Mouse (Mus musculus) embryonic facial prominence, embryonic 14.5 days (tissue): ENCODE data around the gene Pla2g4b. TPM values are rescaled to one million over a fixed set of nuclear protein-coding genes. Genes with fewer than 3 reads are reported as not detected.
A peak's percentile ranks its signal among the peaks of the same experiment; 100 is the strongest.

Experiments
- ATAC-seq: fragments of 200-750 bp; cut with Nextera tagmentation; 2 replicates; pipeline ENCODE4 v1.8.0; 2017; ENCODE audit warnings: low read depth, moderate number of reproducible peaks, moderate TSS enrichment
- DNase-seq: peaks from one replicate; pipeline ENCODE4 v3.0.0-alpha.2; 2015; ENCODE audit warnings: low spot score
- H3K27ac ChIP-seq: fragments of 300-500 bp; sonication (generic); replicated peaks from 2 replicates; pipeline ENCODE4 v1.5.1; 2014; ENCODE audit warnings: low read depth, mild to moderate bottlenecking, low read length, moderate library complexity
- H3K27me3 ChIP-seq: fragments of 300-500 bp; sonication (generic); replicated peaks from 2 replicates; pipeline ENCODE4 v1.6.1; 2014; ENCODE audit warnings: low read length; ENCODE audit not compliant: control insufficient read depth, insufficient read depth
- H3K36me3 ChIP-seq: fragments of 300-500 bp; sonication (generic); 2 replicates; pipeline ENCODE4 v1.6.1; 2014; ENCODE audit warnings: low read length, mixed read lengths; ENCODE audit not compliant: control insufficient read depth, insufficient read depth
- H3K4me1 ChIP-seq: fragments of 300-500 bp; sonication (generic); 2 replicates; pipeline ENCODE4 v1.6.1; 2014; ENCODE audit warnings: antibody characterized with exemption, low read length; ENCODE audit not compliant: control insufficient read depth, insufficient read depth
- H3K4me2 ChIP-seq: fragments of 300-500 bp; sonication (generic); 2 replicates; pipeline ENCODE4 v1.6.1; 2014; ENCODE audit warnings: low read depth, mild to moderate bottlenecking, low read length, moderate library complexity, mixed read lengths
- H3K4me3 ChIP-seq: fragments of 300-500 bp; sonication (generic); 2 replicates; pipeline ENCODE4 v1.5.1; 2014; ENCODE audit warnings: low read depth, mild to moderate bottlenecking, low read length
- H3K9ac ChIP-seq: fragments of 300-500 bp; sonication (generic); 2 replicates; pipeline ENCODE4 v1.6.1; 2014; ENCODE audit warnings: low read depth, mild to moderate bottlenecking, low read length, moderate library complexity, mixed read lengths
- H3K9me3 ChIP-seq: fragments of 300-500 bp; sonication (generic); 2 replicates; pipeline ENCODE4 v1.6.1; 2016; ENCODE audit warnings: low read length; ENCODE audit not compliant: control insufficient read depth
- WGBS: fragments of 180-500 bp; shearing (Covaris S2); extraction: QIAGEN DNeasy Blood & Tissue Kit; methylation state at CpG from one replicate; pipeline ENCODE4 v1.1.7; 2014; 5-methylcytosine and 5-hydroxymethylcytosine counted together
- polyA plus RNA-seq: library from polyadenylated mRNA; unstranded; fragments of >200 nt; fragmentation: Nextera tagmentation; extraction: Ambion mirVana; gene quantifications from 2 replicates; pipeline ENCODE4 v1.2.1, GENCODE M21; 2014

The Pla2g4b gene
- polyA plus RNA-seq, 1 experiment from 2014 or later = 2.1 TPM

DNA sequence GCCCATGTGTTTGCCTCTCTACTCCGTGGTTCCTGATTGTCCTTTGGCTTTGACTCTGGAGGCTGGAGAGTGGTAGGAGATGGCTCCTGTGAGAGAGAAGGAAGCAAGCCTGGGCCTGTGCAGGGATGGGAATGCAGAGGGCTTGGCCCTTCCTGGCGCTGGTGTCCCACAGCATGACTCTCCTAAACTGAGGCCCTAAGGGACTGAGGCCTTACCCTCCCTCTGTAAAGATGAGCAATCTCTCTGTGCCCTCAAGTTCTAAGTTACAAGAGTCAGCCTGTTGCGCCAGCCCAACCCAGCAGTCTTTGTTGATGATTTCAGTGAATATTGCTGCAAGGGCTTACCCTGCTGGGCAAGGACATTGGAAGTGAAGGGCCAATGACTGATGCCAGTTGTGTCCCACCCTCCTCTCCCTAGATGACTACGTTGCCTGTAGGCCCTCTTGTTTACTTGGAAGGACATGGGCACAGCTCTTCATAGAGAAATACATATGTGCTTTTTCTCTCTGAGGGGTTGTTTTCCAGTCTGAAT is 25.5 kb upstream of the Pla2g4b start:
- WGBS = 67% methylated on average over 4 of the region's 4 CpGs
- no peak overlapping the region for H3K9ac ChIP-seq
- H3K4me2 ChIP-seq = no peak overlapping the region
- H3K36me3 ChIP-seq = peaks cover 16% of the 10 kb centered on the region; the same call in 1 of the 2 replicates
- H3K4me1 ChIP-seq = no peaks in the 10 kb centered on the region
- ATAC-seq = no peak
- H3K4me3 ChIP-seq = no peak overlapping the region
- no peak for DNase-seq
- no peaks in the 10 kb centered on the region for H3K27me3 ChIP-seq
- no peaks in the 10 kb centered on the region for H3K9me3 ChIP-seq
- no peak overlapping the region for H3K27ac ChIP-seq

DNA sequence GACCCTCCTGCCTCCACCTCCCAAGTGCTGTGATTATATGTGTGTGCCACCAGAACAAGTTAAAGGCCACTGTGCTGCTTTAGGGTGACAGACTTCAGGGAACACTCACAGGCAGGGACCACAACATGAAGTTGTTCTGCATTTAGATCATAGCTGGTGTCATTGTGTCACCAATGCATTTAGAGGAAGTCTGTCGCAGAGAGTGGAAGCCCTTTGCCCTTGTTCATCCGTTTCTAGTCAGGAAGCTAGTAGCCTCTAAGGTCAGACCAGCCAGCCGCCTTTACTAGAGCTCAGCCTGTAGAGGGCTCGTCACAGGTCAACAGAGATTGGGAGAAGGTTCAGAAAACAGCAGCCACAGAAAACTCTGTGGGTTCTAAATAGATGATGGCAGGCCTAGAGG is 24.5 kb upstream of the Pla2g4b start:
- Histone ChIP-seq H3K36me3 (peaks cover 23% of the 10 kb centered on the region), H3K4me3 (no peak overlapping the region), H3K4me1 (no peaks in the 10 kb centered on the region), H3K9ac (no peak overlapping the region), H3K4me2 (no peak overlapping the region), H3K27ac (no peak overlapping the region), H3K9me3 (no peaks in the 10 kb centered on the region), H3K27me3 (no peaks in the 10 kb centered on the region)
- 45% methylated on average over 4 of the region's 4 CpGs for WGBS
- ATAC-seq (no peak), DNase-seq (peak; percentile 21)

DNA sequence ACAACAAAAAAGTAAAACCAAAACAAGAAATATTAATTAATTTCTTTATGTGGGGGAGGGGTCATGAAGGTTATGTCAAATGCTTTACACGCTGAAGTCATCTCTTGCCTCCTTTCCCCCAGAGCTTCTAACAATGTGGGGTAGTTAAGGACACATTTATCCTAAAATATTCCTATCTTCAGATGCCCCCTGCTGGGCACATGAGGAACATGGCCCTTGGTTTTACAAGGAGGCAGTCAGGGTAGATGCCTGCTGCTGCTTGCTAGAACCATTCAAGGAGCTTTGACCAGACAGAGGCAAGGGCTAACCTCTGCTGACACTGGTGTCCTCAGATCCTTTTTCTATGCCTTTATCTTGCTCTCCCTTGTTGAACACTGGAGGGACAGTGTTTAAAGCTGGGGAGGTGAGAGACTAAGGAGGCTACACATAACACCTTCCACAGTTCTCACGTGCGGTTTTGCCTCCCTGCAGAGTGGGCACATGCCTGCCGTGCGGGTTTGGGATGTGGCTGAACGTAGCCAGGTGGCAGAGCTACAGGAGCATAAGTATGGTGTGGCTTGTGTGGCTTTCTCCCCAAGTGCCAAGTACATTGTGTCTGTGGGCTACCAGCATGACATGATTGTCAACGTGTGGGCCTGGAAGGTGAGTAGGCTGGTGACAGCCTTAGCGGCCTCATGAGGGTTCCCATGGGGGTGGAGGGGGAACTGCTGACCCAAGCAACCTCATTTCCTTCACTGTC is 21.6 kb upstream of the Pla2g4b start:
- H3K27me3 ChIP-seq = no peaks in the 10 kb centered on the region
- no peak overlapping the region for H3K4me2 ChIP-seq
- ATAC-seq (0 out of 2 replicates have a peak, but pooled peaks have one; percentile 22), DNase-seq (peak; percentile 83)
- peaks cover 33% of the 10 kb centered on the region for H3K36me3 ChIP-seq
- H3K9me3 ChIP-seq = no peaks in the 10 kb centered on the region
- H3K9ac ChIP-seq = no peak overlapping the region
- H3K27ac ChIP-seq = no peak overlapping the region
- no peaks in the 10 kb centered on the region for H3K4me1 ChIP-seq
- no peak overlapping the region for H3K4me3 ChIP-seq
- 77% methylated on average over 8 of the region's 8 CpGs for WGBS

DNA sequence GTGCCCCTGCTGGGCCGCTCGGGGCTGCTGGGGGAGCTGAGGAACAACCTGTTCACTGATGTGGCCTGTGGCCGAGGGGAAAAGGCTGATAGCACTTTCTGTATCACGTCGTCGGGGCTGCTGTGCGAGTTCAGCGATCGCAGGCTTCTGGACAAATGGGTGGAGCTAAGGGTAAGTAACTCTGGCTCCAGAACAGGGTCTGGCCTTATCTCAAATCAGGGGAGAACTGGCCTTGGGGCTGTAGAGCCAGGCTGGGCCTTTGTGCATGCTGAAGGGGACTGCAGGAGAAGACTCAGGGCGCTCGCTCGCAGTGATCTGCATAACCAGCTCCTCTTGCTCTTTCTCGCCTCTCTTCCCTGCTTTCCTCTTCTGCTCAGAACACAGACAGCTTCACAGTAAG is 20.3 kb upstream of the Pla2g4b start:
- no peak for DNase-seq
- Histone ChIP-seq H3K4me3 (no peak overlapping the region), H3K36me3 (peaks cover 46% of the 10 kb centered on the region), H3K4me1 (no peaks in the 10 kb centered on the region), H3K9ac (no peak overlapping the region), H3K9me3 (no peaks in the 10 kb centered on the region), H3K4me2 (no peak overlapping the region), H3K27ac (no peak overlapping the region), H3K27me3 (no peaks in the 10 kb centered on the region)
- WGBS = 82% methylated on average over 13 of the region's 13 CpGs
- no peak for ATAC-seq

DNA sequence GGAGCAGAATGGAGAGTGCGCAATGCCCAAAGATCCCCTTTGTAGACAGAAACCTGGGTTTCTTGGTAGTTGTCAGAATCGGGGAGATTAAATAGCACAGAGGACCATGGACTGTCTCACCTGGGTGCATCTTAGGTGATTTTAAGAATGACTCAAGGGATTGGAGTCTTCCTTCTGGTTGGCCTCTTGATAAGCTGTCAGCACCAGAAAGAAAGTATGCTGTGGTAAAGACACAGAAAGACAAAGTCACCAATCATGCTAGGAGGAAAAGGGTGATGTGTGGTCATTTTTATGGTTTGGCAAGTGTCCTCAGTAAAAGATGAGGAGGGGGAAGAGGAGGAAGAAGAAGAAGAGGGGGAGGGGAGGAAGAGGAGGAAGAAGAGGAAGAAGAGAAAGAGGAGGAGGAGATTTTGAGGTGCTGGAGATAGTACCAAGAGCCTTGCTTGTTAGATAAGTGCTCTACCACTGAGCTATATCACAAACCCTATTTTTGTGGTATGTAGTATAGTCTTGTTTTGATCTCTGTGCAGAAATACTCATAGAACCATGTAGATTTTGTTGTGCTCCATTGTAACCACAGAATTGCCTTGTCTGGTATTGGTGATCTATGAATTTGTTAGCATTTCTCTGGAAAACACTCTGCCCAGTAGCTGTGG is 19.3 kb upstream of the Pla2g4b start:
- no peaks in the 10 kb centered on the region for H3K9me3 ChIP-seq
- ATAC-seq = no peak
- WGBS = 94% methylated on average over 2 of the region's 2 CpGs
- H3K27ac ChIP-seq = no peak overlapping the region
- peaks cover 56% of the 10 kb centered on the region for H3K36me3 ChIP-seq
- H3K4me1 ChIP-seq = no peaks in the 10 kb centered on the region
- no peak for DNase-seq
- no peak overlapping the region for H3K4me3 ChIP-seq
- no peak overlapping the region for H3K9ac ChIP-seq
- H3K4me2 ChIP-seq = no peak overlapping the region
- H3K27me3 ChIP-seq = no peaks in the 10 kb centered on the region

DNA sequence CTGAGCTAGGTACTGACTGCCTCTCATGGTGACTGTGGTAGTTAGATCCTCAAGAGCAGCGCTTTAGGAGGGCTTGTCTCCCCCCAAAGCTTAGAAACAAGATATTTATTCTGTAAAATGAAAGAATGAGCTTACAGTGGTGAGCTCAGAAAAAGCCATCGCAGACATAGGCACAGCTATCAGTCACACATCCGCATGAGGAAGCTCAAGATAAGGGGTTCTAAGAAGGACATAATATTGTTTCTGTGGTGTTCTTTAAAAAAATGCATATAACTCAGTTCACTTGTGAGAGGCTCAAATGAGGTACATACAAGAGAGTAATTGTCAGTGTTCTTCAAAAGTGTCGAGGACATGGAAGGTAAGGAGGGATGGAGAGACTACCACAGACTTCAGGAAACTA is 17.3 kb upstream of the Pla2g4b start:
- WGBS = 92% methylated on average over 4 of the region's 4 CpGs
- no peak overlapping the region for H3K27ac ChIP-seq
- H3K36me3 ChIP-seq = peaks cover 70% of the 10 kb centered on the region
- ATAC-seq = no peak
- H3K9ac ChIP-seq = no peak overlapping the region
- H3K27me3 ChIP-seq = no peaks in the 10 kb centered on the region
- no peak overlapping the region for H3K4me3 ChIP-seq
- no peak overlapping the region for H3K4me2 ChIP-seq
- no peaks in the 10 kb centered on the region for H3K4me1 ChIP-seq
- no peak for DNase-seq
- no peaks in the 10 kb centered on the region for H3K9me3 ChIP-seq

DNA sequence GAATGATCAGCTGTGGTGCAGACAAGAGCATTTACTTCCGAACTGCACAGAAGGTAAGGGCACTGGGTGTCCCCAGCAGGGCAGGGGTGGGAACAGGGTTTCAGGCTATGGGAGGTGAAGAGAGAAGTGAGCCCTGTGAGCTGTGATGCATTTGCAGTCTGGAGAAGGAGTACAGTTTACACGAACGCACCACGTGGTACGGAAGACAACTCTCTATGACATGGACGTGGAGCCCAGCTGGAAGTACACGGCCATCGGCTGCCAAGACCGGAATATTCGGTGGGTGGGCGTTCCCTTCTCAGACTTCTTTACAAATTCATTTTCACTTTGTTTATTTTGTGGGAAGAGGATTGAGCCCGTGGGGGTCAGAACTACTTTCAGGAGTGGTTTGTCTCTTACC is 15.6 kb upstream of the Pla2g4b start:
- ATAC-seq (no peak), DNase-seq (no peak)
- Histone ChIP-seq H3K4me3 (no peak overlapping the region), H3K36me3 (peaks cover 85% of the 10 kb centered on the region), H3K9me3 (no peaks in the 10 kb centered on the region), H3K4me1 (no peaks in the 10 kb centered on the region), H3K27me3 (no peaks in the 10 kb centered on the region), H3K4me2 (no peak overlapping the region), H3K9ac (no peak overlapping the region), H3K27ac (no peak overlapping the region)
- 91% methylated on average over 12 of the region's 12 CpGs for WGBS

DNA sequence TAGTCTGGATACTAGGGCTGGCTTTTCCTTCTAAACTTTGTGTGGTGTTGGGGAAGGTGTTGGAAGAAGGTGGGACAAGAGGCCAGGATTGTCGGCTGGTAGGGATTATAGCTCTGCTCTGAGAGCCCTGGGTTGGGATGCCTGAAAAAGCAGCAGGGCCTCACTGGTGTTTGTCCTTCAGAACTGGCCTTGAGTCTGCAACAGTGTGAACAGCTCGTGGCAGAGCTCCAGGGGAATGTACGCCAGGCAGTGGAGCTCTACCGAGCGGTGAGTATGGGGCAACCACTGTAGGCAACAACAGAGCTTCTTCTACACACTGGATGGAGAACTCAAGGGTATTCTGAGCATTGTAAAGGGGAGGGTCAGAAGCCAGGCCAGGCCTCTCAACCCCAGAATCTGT is 8.9 kb upstream of the Pla2g4b start:
- no peak for ATAC-seq
- WGBS = 86% methylated on average over 5 of the region's 5 CpGs

More for the DNA sequence above, 8.9 kb upstream of the Pla2g4b start:
- peaks cover 13% of the 10 kb centered on the region for H3K4me1 ChIP-seq
- DNase-seq = no peak
- H3K36me3 ChIP-seq = peaks cover 65% of the 10 kb centered on the region
- H3K4me2 ChIP-seq = no peak overlapping the region
- no peaks in the 10 kb centered on the region for H3K27me3 ChIP-seq
- no peak overlapping the region for H3K4me3 ChIP-seq
- H3K27ac ChIP-seq = no peak overlapping the region
- H3K9ac ChIP-seq = no peak overlapping the region
- H3K9me3 ChIP-seq = no peaks in the 10 kb centered on the region
